Mouse (Mus musculus) kidney, postnatal 4 days (tissue): Measurements from ENCODE around the gene Spn.
"Not testable (repeated sequence)": the region's sequence is repeated elsewhere in the genome, so short reads cannot be mapped to it uniquely, and the experiment has no call there.

Experiments
- DNase-seq, 2 experiments: peaks; one replicate each; pipeline ENCODE4 v3.0.0; 2021; ENCODE audit warnings: mixed read lengths in 2 of 2

Spn gene

DNA sequence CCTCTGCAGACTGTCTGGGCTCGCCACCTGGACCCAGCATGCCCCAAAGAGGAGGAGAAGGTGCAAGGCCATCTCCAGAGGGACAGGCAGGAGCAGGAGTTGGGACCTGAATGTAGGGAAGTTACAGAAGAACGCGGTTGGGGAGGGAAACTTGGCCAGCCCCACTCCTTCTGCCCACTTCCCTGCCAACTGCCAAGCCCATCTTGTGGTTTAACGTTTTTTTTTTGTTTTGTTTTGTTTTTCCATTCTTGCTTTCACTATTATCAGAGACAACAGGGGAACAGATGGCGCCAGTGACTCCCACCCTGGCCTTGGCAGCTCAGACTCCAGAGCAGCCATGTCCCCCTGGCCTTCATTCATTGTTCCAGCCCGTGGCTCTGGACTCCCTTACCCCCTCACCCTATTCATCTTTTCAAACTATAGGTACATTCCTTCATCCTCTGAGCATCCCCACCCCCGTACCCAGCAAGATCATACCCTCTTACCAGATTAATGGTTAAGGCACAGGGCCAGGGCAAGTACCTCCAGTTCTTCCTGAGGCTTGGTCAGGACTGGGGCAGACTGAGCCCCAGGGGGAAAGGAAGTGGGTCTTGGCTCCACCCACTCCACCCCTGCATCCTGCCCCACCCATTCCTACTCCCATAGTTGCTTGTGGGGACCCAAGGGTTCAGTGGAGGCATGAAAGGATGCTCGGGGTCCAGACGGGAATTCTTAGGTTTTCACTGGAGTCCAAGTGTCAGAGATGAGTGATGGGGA is at the start of gene Spn:
Spn (minus strand) TSS at position 562 of the 756 bp plus-strand sequence.
- no peak for DNase-seq

GRCm38 (mm10) chr7:127187351-127187750 is 49.7 kb upstream of the Spn start:
- DNase-seq, result no peak

GRCm38 (mm10) chr7:127185601-127186000 is 48.0 kb upstream of the Spn start:
- DNase-seq, result peak in 1 of 2 experiments; percentile 40

GRCm38 (mm10) chr7:127184720-127185119 is 47.1 kb upstream of the Spn start:
- DNase-seq, result no peak

DNA sequence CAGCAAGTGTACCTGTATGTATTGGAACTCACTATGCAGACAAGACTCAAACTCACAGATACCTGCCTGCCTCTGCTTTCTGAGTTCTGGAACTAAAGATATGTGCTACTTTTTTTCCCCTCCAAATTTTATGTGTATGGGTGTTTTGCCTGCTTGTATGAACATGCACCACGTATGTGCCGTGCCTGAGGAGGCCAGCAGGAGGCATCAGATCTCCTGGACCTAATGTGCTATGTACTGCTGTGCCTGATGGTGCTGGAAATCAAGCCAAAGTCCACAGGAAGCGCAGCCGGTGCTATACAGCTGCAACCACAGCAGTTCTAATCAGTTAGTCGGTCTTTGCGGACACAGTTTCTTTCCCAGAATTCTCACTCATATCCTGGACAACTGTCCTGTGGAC is 46.2 kb upstream of the Spn start:
- DNase-seq, result peak; percentile 34 to 62

GRCm38 (mm10) chr7:127183345-127183744 is 45.7 kb upstream of the Spn start:
- DNase-seq, result no peak

- DNase-seq, result not testable (repeated sequence)
Measured at GRCm38 (mm10) chr7:127181724-127182123, 44.1 kb upstream of the Spn start.

DNA sequence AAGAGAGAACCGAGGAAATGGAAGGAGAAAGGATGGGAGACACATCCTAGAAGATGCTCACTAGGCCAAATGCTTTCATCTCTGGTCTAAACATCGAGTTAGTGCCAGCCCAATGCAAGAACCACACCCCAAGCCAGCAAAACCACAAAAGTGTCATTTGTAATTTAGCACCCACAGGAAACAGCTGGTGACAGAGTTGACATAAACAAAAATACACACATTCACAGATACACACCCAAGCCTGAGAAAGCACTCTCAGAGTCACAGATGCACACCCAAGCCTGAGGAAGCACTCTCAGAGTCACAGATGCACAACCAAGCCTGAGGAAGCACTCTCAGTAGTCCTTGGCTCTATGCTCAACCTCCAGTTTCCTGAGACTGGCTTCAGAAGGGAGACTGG is 43.2 kb upstream of the Spn start:
- DNase-seq, result no peak

DNA sequence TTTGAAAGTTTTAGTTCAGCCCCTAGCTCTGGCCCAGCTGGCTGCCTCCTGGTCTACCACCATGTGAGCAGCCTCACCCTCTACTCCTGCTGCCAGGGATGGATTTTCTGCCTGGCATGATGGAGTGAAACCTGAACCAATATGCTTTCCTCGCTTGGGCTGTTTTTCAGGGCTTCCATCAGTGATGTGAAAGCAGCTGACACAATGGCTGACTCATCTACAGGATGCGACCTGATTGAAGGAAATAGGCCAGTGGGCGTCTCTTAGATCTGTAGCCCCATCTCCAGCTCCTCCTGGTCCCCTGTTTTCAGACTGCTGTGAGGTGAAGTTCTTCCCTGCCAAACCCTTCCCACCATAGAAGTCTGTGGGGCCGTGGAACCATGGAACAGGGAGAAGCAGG is 39.3 kb upstream of the Spn start:
- no peak for DNase-seq

DNA sequence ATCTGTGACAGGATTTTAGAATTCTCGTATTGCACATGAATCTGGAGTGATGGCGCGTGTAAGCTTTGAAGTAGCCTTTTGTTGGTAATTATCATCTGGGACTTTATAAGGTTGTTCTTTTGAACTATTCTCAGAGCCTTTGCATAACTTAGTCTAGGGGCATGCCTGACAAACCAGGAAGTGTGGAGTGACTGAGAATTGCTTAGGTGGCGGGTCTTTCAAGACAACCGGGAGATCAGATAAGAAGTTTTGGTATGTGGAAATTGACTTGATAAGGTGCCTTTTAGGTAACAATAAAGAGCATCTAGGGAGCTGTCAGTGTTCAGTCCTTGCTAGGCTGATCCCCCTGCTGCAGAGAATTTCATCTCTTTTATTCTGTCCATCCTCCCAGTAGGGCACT is 28.9 kb upstream of the Spn start:
- no peak for DNase-seq

DNA sequence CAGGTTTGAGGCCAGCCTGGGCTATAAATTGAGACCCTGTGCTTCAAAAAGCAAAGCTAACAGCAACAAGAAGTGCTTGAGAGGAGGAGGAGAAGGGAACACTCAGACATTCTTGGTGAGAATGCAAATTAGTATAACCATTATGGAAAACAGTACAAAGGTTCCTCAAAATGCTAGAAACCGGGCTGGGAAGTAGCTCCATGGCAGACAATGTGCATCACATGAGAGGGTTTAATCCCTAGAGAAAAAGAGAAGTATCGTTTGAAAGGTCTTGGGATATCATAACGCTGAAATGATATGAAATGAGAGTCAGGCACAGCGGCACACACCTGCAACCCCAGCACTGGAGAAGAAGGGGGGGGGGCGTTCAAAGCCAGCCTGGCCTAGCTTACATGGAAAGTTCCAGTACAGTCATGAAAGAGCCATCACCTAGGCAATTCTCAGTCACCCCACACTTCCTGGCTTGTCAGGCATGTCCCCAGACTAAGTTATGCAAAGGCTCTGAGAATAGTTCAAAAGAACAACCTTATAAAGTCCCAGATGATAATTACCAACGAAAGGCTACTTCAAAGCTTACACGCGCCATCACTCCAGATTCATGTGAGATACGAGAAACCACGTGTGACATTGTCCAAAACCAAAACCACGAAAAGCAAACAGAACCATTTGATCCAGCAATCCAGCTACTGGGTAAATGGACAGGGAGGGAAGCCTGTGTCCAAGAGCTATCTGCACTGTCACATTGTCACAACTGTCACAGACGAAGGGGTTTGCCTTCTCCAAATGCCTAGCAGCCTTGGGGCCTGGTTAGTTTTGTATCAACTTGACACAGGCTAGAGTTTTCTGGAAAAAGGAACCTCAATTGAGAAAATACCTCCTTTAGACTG is 28.2 kb upstream of the Spn start:
- no peak for DNase-seq

- no peak for DNase-seq
Measured at GRCm38 (mm10) chr7:127164002-127164401, 26.4 kb upstream of the Spn start.

DNA sequence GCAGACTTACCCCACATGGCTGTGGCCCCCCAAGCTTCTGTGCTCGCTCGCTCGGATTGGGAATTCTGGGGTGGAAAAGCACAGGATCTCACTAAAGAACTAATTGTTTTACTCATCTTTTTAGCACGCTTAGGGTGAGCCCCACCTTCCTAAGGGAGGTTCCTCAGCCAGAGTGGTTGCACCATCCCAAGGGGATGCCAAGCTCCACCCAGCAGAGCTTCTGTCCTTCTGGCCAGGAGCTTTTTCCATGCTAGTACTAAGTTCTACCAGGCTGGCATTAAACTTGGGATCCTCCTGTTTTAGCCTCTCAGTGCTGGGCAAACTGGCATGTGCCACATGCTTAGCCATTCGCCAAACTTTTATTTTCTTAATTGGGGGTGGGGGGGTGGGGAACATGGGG is 24.9 kb upstream of the Spn start:
- DNase-seq, result no peak

GRCm38 (mm10) chr7:127157548-127157947 is 19.9 kb upstream of the Spn start:
- DNase-seq, result no peak

DNA sequence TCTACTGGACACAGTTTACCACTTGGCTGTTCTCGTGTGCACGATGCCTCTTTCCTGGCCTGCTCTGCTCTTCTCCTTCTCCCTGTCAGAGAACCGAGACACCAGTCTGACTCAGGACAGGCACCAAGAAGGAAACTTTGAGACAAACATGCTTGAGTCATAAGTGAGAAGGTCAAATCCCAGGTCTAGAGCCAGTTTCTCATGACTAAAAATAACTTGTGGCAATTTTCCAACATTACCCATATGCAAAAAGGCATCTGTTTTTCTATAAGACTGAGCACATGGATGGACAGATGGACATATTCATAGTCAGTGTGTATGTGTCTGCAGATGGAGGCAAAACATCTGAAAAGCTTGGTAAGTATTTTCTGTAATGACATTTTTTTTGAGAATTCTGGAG is 15.9 kb upstream of the Spn start:
- DNase-seq, result no peak

- no peak for DNase-seq
Measured at GRCm38 (mm10) chr7:127152464-127152863, 14.8 kb upstream of the Spn start.

DNA sequence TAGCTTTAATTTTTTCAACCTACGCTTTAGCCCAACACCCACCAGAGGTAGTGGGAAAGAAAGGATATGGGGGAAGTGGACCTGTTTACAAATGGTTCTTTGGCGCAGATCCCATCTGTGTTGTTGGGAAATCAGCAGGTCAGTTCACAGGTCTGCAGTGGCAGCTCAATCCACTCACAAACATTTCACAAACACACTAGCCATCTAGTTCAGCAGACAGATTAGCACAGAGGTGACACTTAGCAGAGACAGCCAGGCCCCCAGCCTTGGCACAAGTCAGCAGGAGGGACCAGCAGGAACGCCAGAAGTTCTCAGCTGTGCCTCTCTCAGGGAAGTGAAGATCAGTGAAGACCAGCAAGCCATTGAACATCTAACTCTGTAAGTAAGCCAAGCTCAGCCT is 10.3 kb upstream of the Spn start:
- DNase-seq, result no peak

GRCm38 (mm10) chr7:127146267-127146603 is 8.6 kb upstream of the Spn start:
- DNase-seq, result no peak

- no peak for DNase-seq
Measured at GRCm38 (mm10) chr7:127145387-127146266, 8.0 kb upstream of the Spn start.

GRCm38 (mm10) chr7:127144412-127144811 is 6.8 kb upstream of the Spn start:
- no peak for DNase-seq

GRCm38 (mm10) chr7:127142666-127143065 is 5.0 kb upstream of the Spn start:
- no peak for DNase-seq

DNA sequence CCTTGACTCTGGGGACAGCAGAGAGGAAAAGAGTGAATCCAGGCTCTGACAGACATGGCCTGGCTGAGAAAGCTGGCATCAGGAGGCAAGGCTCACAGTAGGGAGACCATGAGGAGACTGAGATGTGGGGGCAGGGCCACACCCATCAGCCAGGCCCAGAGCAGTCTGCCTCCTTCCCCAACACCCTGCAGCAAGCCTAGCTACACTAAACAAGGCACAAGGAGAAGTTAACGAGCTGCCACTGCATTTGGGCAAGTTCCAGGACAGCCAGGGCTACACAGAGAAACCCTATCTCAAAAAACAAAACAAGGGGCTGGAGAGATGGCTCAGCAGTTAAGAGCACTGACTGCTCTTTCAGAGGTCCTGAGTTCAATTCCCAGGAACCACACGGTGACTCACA is 4.6 kb upstream of the Spn start:
- no peak for DNase-seq
